Mouse (Mus musculus) heart, postnatal 25 days (tissue): ENCODE results near the gene Rb1. TPM values are rescaled to one million over a fixed set of nuclear protein-coding genes. Genes with fewer than 3 reads are reported as not detected.
A peak's percentile ranks its signal among the peaks of the same experiment; 100 is the strongest.

Experiments
- DNase-seq: peaks from one replicate; pipeline ENCODE4 v3.0.0; 2022; ENCODE audit warnings: low spot score
- intact Hi-C: fragments of 180-260 bp; cut with DNase I; formaldehyde crosslinking; loops from one replicate; pipeline ENCODE4 v1.15.1; 2025
- total RNA-seq, 2 experiments: library from RNA; stranded (reverse); gene quantifications; 2 replicates each; pipeline ENCODE4 v1.2.3; 2021

The Rb1 gene
- total RNA-seq, 2 experiments from 2014 or later, result 16.4 to 18.7 TPM

- intact Hi-C loops, result no loop called here
These were observed 32.0 kb downstream of the Rb1 start for GRCm38 (mm10) chr14:73293616-73294015.

GRCm38 (mm10) chr14:73292434-73292833 lies 33.2 kb downstream of the Rb1 start:
- intact Hi-C loops, result no loop called here
- DNase-seq, result no peak

More at GRCm38 (mm10) chr14:73293616-73294015, 32.0 kb downstream of the Rb1 start:
- no peak for DNase-seq

GRCm38 (mm10) chr14:73289915-73290314 lies 35.7 kb downstream of the Rb1 start:
- intact Hi-C loops, result no loop called here

GRCm38 (mm10) chr14:73280996-73281395 lies 44.6 kb downstream of the Rb1 start:
- no peak for DNase-seq
- intact Hi-C loops, result loop anchor here (5.0 kb wide), 1 partner anchor 174 kb away; no protein-coding TSS in a partner anchor

More at GRCm38 (mm10) chr14:73289915-73290314, 35.7 kb downstream of the Rb1 start:
- DNase-seq, result no peak

- intact Hi-C loops, result loop anchor here (5.0 kb wide), 1 partner anchor 102 kb away; no protein-coding TSS in a partner anchor
- no peak for DNase-seq
These were observed 46.5 kb downstream of the Rb1 start for GRCm38 (mm10) chr14:73279096-73279495.

GRCm38 (mm10) chr14:73271807-73272206 lies 53.8 kb downstream of the Rb1 start:
- intact Hi-C loops, result no loop called here
- no peak for DNase-seq

- DNase-seq, result no peak
- intact Hi-C loops, result no loop called here
These were observed 59.5 kb downstream of the Rb1 start for GRCm38 (mm10) chr14:73266166-73266565.

GRCm38 (mm10) chr14:73262210-73262609 lies 63.4 kb downstream of the Rb1 start:
- intact Hi-C loops, result no loop called here
- DNase-seq, result no peak

GRCm38 (mm10) chr14:73258181-73258580 lies 67.4 kb downstream of the Rb1 start:
- intact Hi-C loops, result loop anchor here (5.0 kb wide), 1 partner anchor 46 kb away; no protein-coding TSS in a partner anchor
- no peak for DNase-seq

- DNase-seq, result no peak
- intact Hi-C loops, result loop anchor here (5.0 kb wide), 1 partner anchor 45 kb away; no protein-coding TSS in a partner anchor
These were observed 68.3 kb downstream of the Rb1 start for GRCm38 (mm10) chr14:73257348-73257747.

- DNase-seq, result no peak
- intact Hi-C loops, result loop anchor here (2.0 to 5.0 kb wide), 2 partner anchors 43 to 79 kb away; no protein-coding TSS in a partner anchor
These were observed 70.1 kb downstream of the Rb1 start for GRCm38 (mm10) chr14:73255426-73255970.

- intact Hi-C loops, result loop anchor here (2.0 kb wide), 1 partner anchor 78 kb away; no protein-coding TSS in a partner anchor
- DNase-seq, result no peak
These were observed 71.2 kb downstream of the Rb1 start for GRCm38 (mm10) chr14:73254412-73254811.

- intact Hi-C loops, result loop anchor here (2.0 kb wide), 1 partner anchor 77 kb away; no protein-coding TSS in a partner anchor
- DNase-seq, result no peak
These were observed 72.0 kb downstream of the Rb1 start for GRCm38 (mm10) chr14:73253453-73254251.

- intact Hi-C loops, result no loop called here
- no peak for DNase-seq
These were observed 73.3 kb downstream of the Rb1 start for GRCm38 (mm10) chr14:73252276-73252675.

- intact Hi-C loops, result no loop called here
These were observed 75.6 kb downstream of the Rb1 start for GRCm38 (mm10) chr14:73250056-73250455.

GRCm38 (mm10) chr14:73244061-73244597 lies 81.5 kb downstream of the Rb1 start:
- no peak for DNase-seq
- intact Hi-C loops, result loop anchor here (10.0 kb wide), 1 partner anchor 141 kb away; the partner anchor contains the start of gene Itm2b

More at GRCm38 (mm10) chr14:73250056-73250455, 75.6 kb downstream of the Rb1 start:
- DNase-seq, result no peak

GRCm38 (mm10) chr14:73239857-73240256 lies 85.8 kb downstream of the Rb1 start:
- DNase-seq, result no peak
- intact Hi-C loops, result loop anchor here (10.0 kb wide), 1 partner anchor 145 kb away; the partner anchor contains the start of gene Itm2b

GRCm38 (mm10) chr14:73239291-73239690 lies 86.3 kb downstream of the Rb1 start:
- no peak for DNase-seq

GRCm38 (mm10) chr14:73238498-73239250 lies 86.9 kb downstream of the Rb1 start:
- DNase-seq, result peak; percentile 12
- intact Hi-C loops, result no loop called here

More at GRCm38 (mm10) chr14:73239291-73239690, 86.3 kb downstream of the Rb1 start:
- intact Hi-C loops, result no loop called here
